Mouse (Mus musculus): Measurements from ENCODE around the gene Hinfp. TPM values are rescaled to one million over a fixed set of nuclear protein-coding genes. Genes with fewer than 3 reads are reported as not detected.

Hinfp gene
- total and polyA plus RNA-seq, 3 experiments, result 6.9 to 12.6 (median 10.2) TPM

- TF ChIP-seq POLR2A (IDR thresholded peaks at IDR 0.05; ENCODE audit: insufficient read depth, low read depth, low read length), result no peak
- TF ChIP-seq CTCF (IDR thresholded peaks at IDR 0.05), result no peak
- TF ChIP-seq EP300 (IDR thresholded peaks at IDR 0.05; ENCODE audit: insufficient read depth, low read depth, low read length), result no peak
- Histone ChIP-seq H3K27ac (peak overlapping the region; percentile 97), H3K36me3 (ENCODE audit: control insufficient read depth, insufficient read depth, low read length) (no peaks in the 10 kb centered on the region), H3K4me3 (peak overlapping the region; percentile 95), H3K79me2 (replicated peaks; ENCODE audit: control insufficient read depth, insufficient read depth, low read length) (peaks cover 2% of the 10 kb centered on the region), H3K27me3 (ENCODE audit: control insufficient read depth, insufficient read depth, low read length) (no peaks in the 10 kb centered on the region), H3K4me1 (ENCODE audit: control insufficient read depth, insufficient read depth, low read length) (peaks cover 7% of the 10 kb centered on the region), H3K9ac (ENCODE audit: low read depth, low read length) (peak overlapping the region; percentile 14)
- 32% methylated on average over 5 of the region's 5 CpGs for WGBS
- DNase-seq, result no peak
- intact Hi-C loops (cut with DNase I), result no loop called here
These were observed 12.8 kb upstream of the Hinfp start for GRCm38 (mm10) chr9:44318076-44318825.

DNA sequence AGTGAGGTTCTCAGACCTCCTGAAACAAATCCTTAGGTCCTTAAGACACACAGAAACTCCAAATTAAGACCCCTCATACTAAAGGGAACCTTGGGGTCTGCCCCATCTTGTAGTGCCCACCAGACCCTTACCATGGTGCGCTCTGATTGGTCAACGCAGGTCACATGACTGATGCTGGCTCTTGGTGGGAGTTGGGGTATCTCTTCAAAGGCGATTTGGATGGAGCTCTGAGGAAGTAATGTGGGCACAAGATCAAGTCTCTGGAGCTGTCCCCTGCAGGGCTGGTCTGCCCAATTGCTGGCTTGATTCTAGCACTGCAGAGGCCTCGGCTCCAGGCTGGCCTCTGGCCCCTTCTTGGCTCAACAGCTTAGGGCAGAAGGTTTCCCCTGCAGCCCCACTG is 12.0 kb upstream of the Hinfp start:
- H3K36me3 ChIP-seq (ENCODE audit: control insufficient read depth, insufficient read depth, low read length), result no peaks in the 10 kb centered on the region
- 0 out of 2 replicates have a peak overlapping the region, but pooled peaks have one; percentile 12 for H3K9ac ChIP-seq (ENCODE audit: low read depth, low read length)
- H3K79me2 ChIP-seq (replicated peaks; ENCODE audit: control insufficient read depth, insufficient read depth, low read length), result peaks cover 2% of the 10 kb centered on the region
- intact Hi-C loops (cut with DNase I), result no loop called here
- no peaks in the 10 kb centered on the region for H3K27me3 ChIP-seq (ENCODE audit: control insufficient read depth, insufficient read depth, low read length)
- H3K4me3 ChIP-seq, result no peak overlapping the region
- no peak for DNase-seq
- H3K27ac ChIP-seq, result no peak overlapping the region
- H3K4me1 ChIP-seq (ENCODE audit: control insufficient read depth, insufficient read depth, low read length), result peaks cover 7% of the 10 kb centered on the region
- 74% methylated on average over 4 of the region's 4 CpGs for WGBS
- TF ChIP-seq CTCF (IDR thresholded peaks at IDR 0.05), result no peak
- TF ChIP-seq POLR2A (IDR thresholded peaks at IDR 0.05; ENCODE audit: insufficient read depth, low read depth, low read length), result no peak
- TF ChIP-seq EP300 (IDR thresholded peaks at IDR 0.05; ENCODE audit: insufficient read depth, low read depth, low read length), result no peak

DNA sequence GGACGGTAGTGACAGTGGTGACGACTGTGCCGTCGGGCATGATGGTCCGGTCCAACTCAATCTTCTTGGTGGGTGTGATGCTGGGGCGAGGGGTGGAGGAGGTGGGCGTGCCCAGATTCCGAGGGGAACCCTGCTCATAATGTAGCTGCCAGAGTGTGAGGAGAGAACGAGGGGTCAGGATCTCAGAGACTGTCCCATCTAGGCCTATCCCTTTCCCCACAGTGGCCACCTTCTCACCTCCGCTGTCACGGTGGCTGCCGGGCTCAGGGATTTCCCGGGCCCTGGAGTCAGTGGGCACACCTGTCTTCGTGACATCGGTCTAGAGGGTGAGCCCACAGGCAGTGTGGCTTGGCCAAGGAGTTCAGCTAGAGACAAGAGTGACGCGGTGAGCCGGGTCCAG is 9.4 kb upstream of the Hinfp start:
- 91% methylated on average over 18 of the region's 18 CpGs for WGBS
- intact Hi-C loops (cut with DNase I), result no loop called here
- DNase-seq, result no peak
- peaks cover 6% of the 10 kb centered on the region for H3K4me1 ChIP-seq (ENCODE audit: control insufficient read depth, insufficient read depth, low read length)
- H3K9ac ChIP-seq (ENCODE audit: low read depth, low read length), result no peak overlapping the region
- no peak overlapping the region for H3K27ac ChIP-seq
- TF ChIP-seq POLR2A (IDR thresholded peaks at IDR 0.05; ENCODE audit: insufficient read depth, low read depth, low read length) (no peak), EP300 (IDR thresholded peaks at IDR 0.05; ENCODE audit: insufficient read depth, low read depth, low read length) (no peak), CTCF (IDR thresholded peaks at IDR 0.05) (no peak)
- H3K79me2 ChIP-seq (replicated peaks; ENCODE audit: control insufficient read depth, insufficient read depth, low read length), result peaks cover 2% of the 10 kb centered on the region
- H3K27me3 ChIP-seq (ENCODE audit: control insufficient read depth, insufficient read depth, low read length), result no peaks in the 10 kb centered on the region
- H3K36me3 ChIP-seq (ENCODE audit: control insufficient read depth, insufficient read depth, low read length), result no peaks in the 10 kb centered on the region
- no peak overlapping the region for H3K4me3 ChIP-seq

DNA sequence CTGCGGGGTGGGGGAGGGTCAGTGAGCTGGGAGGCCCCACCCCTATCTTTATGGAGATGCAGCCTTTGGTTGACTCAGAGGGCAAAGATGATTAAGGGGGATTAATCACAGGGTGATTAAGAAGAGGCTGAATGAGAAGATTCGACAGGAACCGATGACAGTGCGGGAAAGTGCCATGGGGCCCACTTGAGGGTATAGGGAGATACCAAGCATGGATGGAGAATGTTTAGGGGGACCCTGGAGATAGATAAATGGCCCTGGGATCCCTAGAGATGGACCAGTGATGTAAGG is 8.7 kb upstream of the Hinfp start:
- Histone ChIP-seq H3K27ac (no peak overlapping the region), H3K79me2 (replicated peaks; ENCODE audit: control insufficient read depth, insufficient read depth, low read length) (no peaks in the 10 kb centered on the region), H3K4me3 (no peak overlapping the region), H3K27me3 (ENCODE audit: control insufficient read depth, insufficient read depth, low read length) (no peaks in the 10 kb centered on the region), H3K4me1 (ENCODE audit: control insufficient read depth, insufficient read depth, low read length) (peaks cover 6% of the 10 kb centered on the region), H3K36me3 (ENCODE audit: control insufficient read depth, insufficient read depth, low read length) (no peaks in the 10 kb centered on the region), H3K9ac (ENCODE audit: low read depth, low read length) (no peak overlapping the region)
- WGBS, result 87% methylated on average over 4 of the region's 4 CpGs
- TF ChIP-seq CTCF (IDR thresholded peaks at IDR 0.05) (no peak), POLR2A (IDR thresholded peaks at IDR 0.05; ENCODE audit: insufficient read depth, low read depth, low read length) (no peak), EP300 (IDR thresholded peaks at IDR 0.05; ENCODE audit: insufficient read depth, low read depth, low read length) (no peak)
- DNase-seq, result no peak
- intact Hi-C loops (cut with DNase I), result no loop called here

DNA sequence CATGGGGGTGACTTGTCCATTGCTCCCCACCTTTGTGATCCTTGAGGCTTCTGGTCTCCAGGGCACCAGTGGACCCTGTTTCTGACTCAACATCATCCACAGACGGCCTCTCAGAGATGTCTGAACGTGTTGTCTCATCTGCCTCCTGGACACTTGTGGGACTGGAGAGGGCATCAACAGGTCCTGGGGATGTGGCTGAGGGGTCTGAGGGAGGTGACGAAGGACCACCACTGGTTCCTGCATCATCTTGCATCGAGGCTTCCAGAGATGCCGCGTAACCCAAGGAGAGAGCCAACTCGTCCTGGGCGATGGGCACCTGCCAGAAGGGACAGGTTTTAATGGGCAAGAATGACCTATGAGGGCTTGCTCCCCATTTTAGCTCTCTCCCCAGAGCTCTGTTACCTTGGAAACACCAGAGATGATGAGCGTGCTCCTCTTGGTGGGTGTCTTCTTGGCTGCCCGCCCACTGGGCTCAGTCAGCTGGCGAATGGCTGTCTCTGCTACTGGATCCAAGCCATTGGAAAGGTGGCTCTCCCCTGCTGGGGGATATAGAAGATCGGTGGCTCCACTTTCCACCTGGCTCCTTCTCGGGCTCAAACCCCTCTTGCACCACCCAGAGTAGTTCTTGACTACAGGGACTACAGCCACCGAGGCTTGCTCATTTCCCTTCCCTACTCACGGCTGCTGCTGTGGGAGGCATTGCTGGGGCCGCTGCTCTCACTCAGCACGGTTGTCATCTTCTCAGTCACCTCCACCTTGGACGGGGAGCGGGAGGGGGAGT is 8.2 kb upstream of the Hinfp start:
- Histone ChIP-seq H3K4me1 (ENCODE audit: control insufficient read depth, insufficient read depth, low read length) (peaks cover 4% of the 10 kb centered on the region), H3K4me3 (no peak overlapping the region), H3K36me3 (ENCODE audit: control insufficient read depth, insufficient read depth, low read length) (no peaks in the 10 kb centered on the region), H3K79me2 (replicated peaks; ENCODE audit: control insufficient read depth, insufficient read depth, low read length) (no peaks in the 10 kb centered on the region), H3K27me3 (ENCODE audit: control insufficient read depth, insufficient read depth, low read length) (no peaks in the 10 kb centered on the region), H3K9ac (ENCODE audit: low read depth, low read length) (no peak overlapping the region), H3K27ac (no peak overlapping the region)
- no peak for TF ChIP-seq POLR2A (IDR thresholded peaks at IDR 0.05; ENCODE audit: insufficient read depth, low read depth, low read length)
- WGBS, result 79% methylated on average over 19 of the region's 19 CpGs
- intact Hi-C loops (cut with DNase I), result no loop called here
- no peak for DNase-seq
